Comparison of ENCODE assay signal across 29 mouse cellular contexts in genomic region chr11:87617606-87618005, GRCm38 (mm10). TPM values are rescaled to one million over a fixed set of nuclear protein-coding genes. Genes with fewer than 3 reads are reported as not detected.
DNase-seq lines count a peak whose midpoint lies in the region; ATAC-seq and TF ChIP-seq lines count a peak whose summit lies in the region.
"Had no signal": no experiment of that assay in that cellular context is flagged by ENCODE, and none has a peak within 500 bp of the region (broad histone marks: within the 10 kb centered on the region; RNA-seq: fewer than 3 reads in every experiment).

No protein-coding gene starts in this region.

- 96% methylated on average over 32 of the region's 32 CpGs for WGBS in intestine, embryonic 14.5 days
- 95% methylated on average over 32 of the region's 32 CpGs for WGBS in intestine, embryonic 16.5 days
- WGBS in midbrain, embryonic 11.5 days: 96% methylated on average over 29 of the region's 32 CpGs
- 94% methylated on average over 32 of the region's 32 CpGs for WGBS in midbrain, embryonic 15.5 days
- 94% methylated on average over 29 of the region's 32 CpGs for WGBS in hindbrain, embryonic 16.5 days
- WGBS in lung, postnatal 0 days: 95% methylated on average over 19 of the region's 32 CpGs

- H3K27ac ChIP-seq in intestine, embryonic 14.5 days (ENCODE audit: low read depth): no peak overlapping the region
- no peak overlapping the region for H3K27ac ChIP-seq in intestine, embryonic 16.5 days (ENCODE audit: low read length)
- H3K27ac ChIP-seq in midbrain, embryonic 11.5 days (ENCODE audit: low read depth, low read length): no peak overlapping the region
- no peak overlapping the region for H3K27ac ChIP-seq in midbrain, embryonic 15.5 days
- H3K27ac ChIP-seq in hindbrain, embryonic 16.5 days (ENCODE audit: low read depth, low read length): no peak overlapping the region
- H3K27ac ChIP-seq in lung, postnatal 0 days (ENCODE audit: low read length): no peak overlapping the region
- H3K27ac ChIP-seq: forebrain, embryonic 13.5 days; heart, adult 2 months; heart, embryonic 13.5 days; kidney, embryonic 15.5 days; neural tube, embryonic 12.5 days; stomach, embryonic 15.5 days had no signal

- TF ChIP-seq POLR2A in brain, embryonic 14.5 days (IDR thresholded peaks at IDR 0.05; ENCODE audit: borderline replicate concordance, extremely low read depth, insufficient read depth, insufficient read length, poor library complexity, severe bottlenecking): no peak

- H3K4me1 ChIP-seq in intestine, embryonic 14.5 days (replicated peaks; ENCODE audit: control insufficient read depth, insufficient read depth, low read length): no peaks in the 10 kb centered on the region
- no peaks in the 10 kb centered on the region for H3K4me1 ChIP-seq in intestine, embryonic 16.5 days (ENCODE audit: control insufficient read depth, insufficient read depth, low read length)
- no peaks in the 10 kb centered on the region for H3K4me1 ChIP-seq in midbrain, embryonic 11.5 days (ENCODE audit: control insufficient read depth, insufficient read depth, low read length)
- H3K4me1 ChIP-seq in midbrain, embryonic 15.5 days: no peaks in the 10 kb centered on the region
- no peaks in the 10 kb centered on the region for H3K4me1 ChIP-seq in hindbrain, embryonic 16.5 days (ENCODE audit: control insufficient read depth, insufficient read depth, low read depth, low read length)
- no peaks in the 10 kb centered on the region for H3K4me1 ChIP-seq in lung, postnatal 0 days (ENCODE audit: insufficient read depth, low read depth, low read length)
- H3K4me1 ChIP-seq: forebrain, embryonic 13.5 days; kidney, embryonic 15.5 days; neural tube, embryonic 12.5 days; stomach, embryonic 15.5 days had no signal

- no peak for TF ChIP-seq CTCF in brain, embryonic 14.5 days (IDR thresholded peaks at IDR 0.05; ENCODE audit: borderline replicate concordance, extremely low read depth, insufficient read depth, insufficient read length)
- TF ChIP-seq CTCF in lung, postnatal 0 days (IDR thresholded peaks at IDR 0.05): no peak

- H3K9me3 ChIP-seq in intestine, embryonic 14.5 days (ENCODE audit: control insufficient read depth, low read length): peaks cover 6% of the 10 kb centered on the region; the same call in 1 of the 2 replicates
- 0 out of 2 replicates have a peak, but pooled peaks cover 5% of the 10 kb centered on the region for H3K9me3 ChIP-seq in intestine, embryonic 16.5 days (ENCODE audit: control insufficient read depth, low read length)
- no peaks in the 10 kb centered on the region; the same call in 1 of the 2 replicates for H3K9me3 ChIP-seq in midbrain, embryonic 11.5 days (ENCODE audit: control insufficient read depth, low read length)
- no peaks in the 10 kb centered on the region for H3K9me3 ChIP-seq in midbrain, embryonic 15.5 days
- no peaks in the 10 kb centered on the region for H3K9me3 ChIP-seq in hindbrain, embryonic 16.5 days (ENCODE audit: control insufficient read depth, low read length)
- H3K9me3 ChIP-seq in lung, postnatal 0 days (ENCODE audit: low read length): no peaks in the 10 kb centered on the region
- H3K9me3 ChIP-seq: kidney, embryonic 15.5 days; stomach, embryonic 15.5 days had no signal

- no peak overlapping the region for H3K4me2 ChIP-seq in intestine, embryonic 14.5 days (ENCODE audit: low read length)
- H3K4me2 ChIP-seq in intestine, embryonic 16.5 days (ENCODE audit: low read depth, low read length): no peak overlapping the region
- H3K4me2 ChIP-seq in midbrain, embryonic 11.5 days: no peak overlapping the region
- no peak overlapping the region for H3K4me2 ChIP-seq in midbrain, embryonic 15.5 days
- no peak overlapping the region for H3K4me2 ChIP-seq in hindbrain, embryonic 16.5 days (ENCODE audit: low read length)
- H3K4me2 ChIP-seq in lung, postnatal 0 days (replicated peaks; ENCODE audit: low read depth, low read length): no peak overlapping the region
- H3K4me2 ChIP-seq: forebrain, embryonic 13.5 days; heart, embryonic 13.5 days; kidney, embryonic 15.5 days; neural tube, embryonic 12.5 days; stomach, embryonic 15.5 days had no signal

- H3K9ac ChIP-seq in intestine, embryonic 14.5 days (ENCODE audit: low read length): no peak overlapping the region
- no peak overlapping the region for H3K9ac ChIP-seq in intestine, embryonic 16.5 days (ENCODE audit: low read depth, low read length)
- H3K9ac ChIP-seq in midbrain, embryonic 11.5 days (ENCODE audit: low read length): no peak overlapping the region
- H3K9ac ChIP-seq in midbrain, embryonic 15.5 days: no peak overlapping the region
- H3K9ac ChIP-seq in hindbrain, embryonic 16.5 days (ENCODE audit: low read depth, low read length): no peak overlapping the region
- no peak overlapping the region for H3K9ac ChIP-seq in lung, postnatal 0 days (replicated peaks; ENCODE audit: low read depth)
- H3K9ac ChIP-seq: forebrain, embryonic 13.5 days; heart, embryonic 13.5 days; kidney, embryonic 15.5 days; neural tube, embryonic 12.5 days; stomach, embryonic 15.5 days had no signal

- H3K36me3 ChIP-seq in intestine, embryonic 14.5 days (ENCODE audit: control insufficient read depth, insufficient read depth, low read length): peaks cover 67% of the 10 kb centered on the region
- H3K36me3 ChIP-seq in intestine, embryonic 16.5 days (ENCODE audit: control insufficient read depth, insufficient read depth, low read length): peaks cover 43% of the 10 kb centered on the region
- H3K36me3 ChIP-seq in midbrain, embryonic 11.5 days (ENCODE audit: control insufficient read depth, insufficient read depth, low read length): peaks cover 45% of the 10 kb centered on the region
- H3K36me3 ChIP-seq in midbrain, embryonic 15.5 days (replicated peaks): peaks cover 53% of the 10 kb centered on the region
- H3K36me3 ChIP-seq in hindbrain, embryonic 16.5 days (ENCODE audit: control insufficient read depth, insufficient read depth, low read length): peaks cover 50% of the 10 kb centered on the region
- peaks cover 34% of the 10 kb centered on the region for H3K36me3 ChIP-seq in lung, postnatal 0 days (ENCODE audit: insufficient read depth, low read length)

- DNase-seq in intestine, embryonic 14.5 days (ENCODE audit: low spot score): peak; percentile 41
- peak; percentile 26 for DNase-seq in midbrain, embryonic 11.5 days (ENCODE audit: low spot score, missing footprints)
- DNase-seq in brain, embryonic 14.5 days (ENCODE audit: low read depth): peak; percentile 7
- DNase-seq in lung, postnatal 0 days (ENCODE audit: low spot score): no peak
- DNase-seq: adrenal gland, postnatal 10 days; cerebellum, adult 2 months; gastrocnemius, postnatal 36 days; heart, adult 2 months; heart, postnatal 14 days; kidney, postnatal 36 days; lung, adult 18-20 months; lung, postnatal 36 days; midbrain, embryonic 14.5 days had no signal

- ATAC-seq in intestine, embryonic 14.5 days (replicated peaks; ENCODE audit: low FRiP score, low TSS enrichment, low read depth): no peak
- no peak for ATAC-seq in intestine, embryonic 16.5 days
- no peak for ATAC-seq in midbrain, embryonic 11.5 days (ENCODE audit: low FRiP score)
- ATAC-seq in midbrain, embryonic 15.5 days (replicated peaks): no peak
- no peak for ATAC-seq in hindbrain, embryonic 16.5 days
- ATAC-seq in lung, postnatal 0 days: no peak
- ATAC-seq: activated CD4-positive, CD25-positive, alpha-beta regulatory T cell, adult 4 months; forebrain, embryonic 13.5 days; inflammation-experienced regulatory T-cells, adult 6 months; Patski had no signal

- H3K27me3 ChIP-seq in intestine, embryonic 14.5 days (replicated peaks; ENCODE audit: control insufficient read depth, insufficient read depth, low read length): no peaks in the 10 kb centered on the region
- H3K27me3 ChIP-seq in intestine, embryonic 16.5 days (replicated peaks; ENCODE audit: control insufficient read depth, insufficient read depth, low read length): no peaks in the 10 kb centered on the region
- no peaks in the 10 kb centered on the region for H3K27me3 ChIP-seq in midbrain, embryonic 11.5 days (ENCODE audit: control insufficient read depth, insufficient read depth, low read length)
- H3K27me3 ChIP-seq in midbrain, embryonic 15.5 days (replicated peaks): no peaks in the 10 kb centered on the region
- no peaks in the 10 kb centered on the region for H3K27me3 ChIP-seq in hindbrain, embryonic 16.5 days (replicated peaks; ENCODE audit: control insufficient read depth, insufficient read depth, low read length)
- no peaks in the 10 kb centered on the region for H3K27me3 ChIP-seq in lung, postnatal 0 days (replicated peaks; ENCODE audit: insufficient read depth, low read length)
- H3K27me3 ChIP-seq: forebrain, embryonic 13.5 days; heart, embryonic 13.5 days; kidney, embryonic 15.5 days; megakaryocyte, embryonic 14.5 days; neural tube, embryonic 12.5 days; Patski; stomach, embryonic 15.5 days had no signal

- TF ChIP-seq EP300 in lung, postnatal 0 days (IDR thresholded peaks at IDR 0.05): no peak

- H3K4me3 ChIP-seq in intestine, embryonic 14.5 days (ENCODE audit: low read depth, low read length): no peak overlapping the region
- no peak overlapping the region for H3K4me3 ChIP-seq in intestine, embryonic 16.5 days (ENCODE audit: low read length)
- no peak overlapping the region for H3K4me3 ChIP-seq in midbrain, embryonic 11.5 days (ENCODE audit: low read depth, low read length)
- H3K4me3 ChIP-seq in midbrain, embryonic 15.5 days: no peak overlapping the region
- H3K4me3 ChIP-seq in hindbrain, embryonic 16.5 days (ENCODE audit: low read length): no peak overlapping the region
- H3K4me3 ChIP-seq in lung, postnatal 0 days (ENCODE audit: low read depth, low read length): no peak overlapping the region
- H3K4me3 ChIP-seq: forebrain, embryonic 13.5 days; heart, adult 2 months; heart, embryonic 13.5 days; kidney, embryonic 15.5 days; megakaryocyte, embryonic 14.5 days; neural tube, embryonic 12.5 days; stomach, embryonic 15.5 days had no signal

RNA-seq across cellular contexts. Expression of gene Hsf5, which starts 0.6 kb away (rescaled TPM):
- 0.23 and 0.38 TPM in 2 replicates for polyA plus RNA-seq in intestine, embryonic 14.5 days (2014; fragmentation: Nextera tagmentation; extraction: Ambion mirVana)
- 0.15 and 0.17 TPM in 2 replicates for polyA plus RNA-seq in intestine, embryonic 16.5 days (2015; fragmentation: Nextera tagmentation; extraction: Ambion mirVana)
- polyA plus RNA-seq in midbrain, embryonic 11.5 days (2014; fragmentation: Nextera tagmentation; extraction: Ambion mirVana): 0.15 and 0.31 TPM in 2 replicates
- 0.37 and 0.61 TPM in 2 replicates for polyA plus RNA-seq in midbrain, embryonic 15.5 days (2015; fragmentation: Nextera tagmentation; extraction: Ambion mirVana)
- 0.23 and 0.26 TPM in 2 replicates for polyA plus RNA-seq in brain, embryonic 14.5 days (2012; rRNA removed)
- 0.34 and 0.45 TPM in 2 replicates for polyA plus RNA-seq in hindbrain, embryonic 16.5 days (2015; fragmentation: Nextera tagmentation; extraction: Ambion mirVana)
- polyA plus RNA-seq in lung, postnatal 0 days (2015; fragmentation: Nextera tagmentation; extraction: Ambion mirVana): 0.05 and 0.11 TPM in 2 replicates
- polyA plus RNA-seq: G1E had no signal

RNA-seq across cellular contexts. Expression of gene Mtmr4, which starts 25.6 kb away (rescaled TPM):
- polyA plus RNA-seq in intestine, embryonic 14.5 days (2014; fragmentation: Nextera tagmentation; extraction: Ambion mirVana): 35.3 and 36.2 TPM in 2 replicates
- polyA plus RNA-seq in intestine, embryonic 16.5 days (2015; fragmentation: Nextera tagmentation; extraction: Ambion mirVana): 26.1 and 31.3 TPM in 2 replicates
- 68.3 and 72.9 TPM in 2 replicates for polyA plus RNA-seq in midbrain, embryonic 11.5 days (2014; fragmentation: Nextera tagmentation; extraction: Ambion mirVana)
- polyA plus RNA-seq in midbrain, embryonic 15.5 days (2015; fragmentation: Nextera tagmentation; extraction: Ambion mirVana): 57.2 and 59.8 TPM in 2 replicates
- polyA plus RNA-seq in brain, embryonic 14.5 days (2012; rRNA removed): 72.7 and 80.3 TPM in 2 replicates
- 40.3 and 51.6 TPM in 2 replicates for polyA plus RNA-seq in hindbrain, embryonic 16.5 days (2015; fragmentation: Nextera tagmentation; extraction: Ambion mirVana)
- polyA plus RNA-seq in lung, postnatal 0 days (2015; fragmentation: Nextera tagmentation; extraction: Ambion mirVana): 9.4 and 13.3 TPM in 2 replicates

RNA-seq across cellular contexts. Expression of gene Rnf43, which starts 44.9 kb away (rescaled TPM):
- 18.9 and 22.2 TPM in 2 replicates for polyA plus RNA-seq in intestine, embryonic 14.5 days (2014; fragmentation: Nextera tagmentation; extraction: Ambion mirVana)
- 11.2 and 12.4 TPM in 2 replicates for polyA plus RNA-seq in intestine, embryonic 16.5 days (2015; fragmentation: Nextera tagmentation; extraction: Ambion mirVana)
- 0.61 and 2.0 TPM in 2 replicates for polyA plus RNA-seq in midbrain, embryonic 11.5 days (2014; fragmentation: Nextera tagmentation; extraction: Ambion mirVana)
- polyA plus RNA-seq in midbrain, embryonic 15.5 days (2015; fragmentation: Nextera tagmentation; extraction: Ambion mirVana): 0.83 and 1.2 TPM in 2 replicates
- polyA plus RNA-seq in brain, embryonic 14.5 days (2012; rRNA removed): 0.87 and 1.4 TPM in 2 replicates
- polyA plus RNA-seq in hindbrain, embryonic 16.5 days (2015; fragmentation: Nextera tagmentation; extraction: Ambion mirVana): 0.71 and 1.5 TPM in 2 replicates
- polyA plus RNA-seq in lung, postnatal 0 days (2015; fragmentation: Nextera tagmentation; extraction: Ambion mirVana): 4.6 and 6.6 TPM in 2 replicates

RNA-seq across cellular contexts. Expression of gene Sept4, which starts 48.9 kb away (rescaled TPM):
- 17.2 and 19.5 TPM in 2 replicates for polyA plus RNA-seq in intestine, embryonic 14.5 days (2014; fragmentation: Nextera tagmentation; extraction: Ambion mirVana)
- 30.6 and 31.4 TPM in 2 replicates for polyA plus RNA-seq in intestine, embryonic 16.5 days (2015; fragmentation: Nextera tagmentation; extraction: Ambion mirVana)
- 9.0 and 11.4 TPM in 2 replicates for polyA plus RNA-seq in midbrain, embryonic 11.5 days (2014; fragmentation: Nextera tagmentation; extraction: Ambion mirVana)
- polyA plus RNA-seq in midbrain, embryonic 15.5 days (2015; fragmentation: Nextera tagmentation; extraction: Ambion mirVana): 28.2 and 28.4 TPM in 2 replicates
- 17.0 and 19.4 TPM in 2 replicates for polyA plus RNA-seq in brain, embryonic 14.5 days (2012; rRNA removed)
- 43.4 and 47.7 TPM in 2 replicates for polyA plus RNA-seq in hindbrain, embryonic 16.5 days (2015; fragmentation: Nextera tagmentation; extraction: Ambion mirVana)
- polyA plus RNA-seq in lung, postnatal 0 days (2015; fragmentation: Nextera tagmentation; extraction: Ambion mirVana): 366 and 392 TPM in 2 replicates

RNA-seq across cellular contexts. Expression of gene Gm11492, which starts 51.2 kb away (rescaled TPM):
- not detected in 2 replicates for polyA plus RNA-seq in intestine, embryonic 14.5 days (2014; fragmentation: Nextera tagmentation; extraction: Ambion mirVana)
- not detected in 2 replicates for polyA plus RNA-seq in intestine, embryonic 16.5 days (2015; fragmentation: Nextera tagmentation; extraction: Ambion mirVana)
- polyA plus RNA-seq in midbrain, embryonic 11.5 days (2014; fragmentation: Nextera tagmentation; extraction: Ambion mirVana): not detected in 2 replicates
- not detected in 2 replicates for polyA plus RNA-seq in midbrain, embryonic 15.5 days (2015; fragmentation: Nextera tagmentation; extraction: Ambion mirVana)
- not detected in 2 replicates for polyA plus RNA-seq in brain, embryonic 14.5 days (2012; rRNA removed)
- polyA plus RNA-seq in hindbrain, embryonic 16.5 days (2015; fragmentation: Nextera tagmentation; extraction: Ambion mirVana): not detected in 2 replicates
- not detected in 2 replicates for polyA plus RNA-seq in lung, postnatal 0 days (2015; fragmentation: Nextera tagmentation; extraction: Ambion mirVana)
- polyA plus RNA-seq: activated CD4-positive, CD25-positive, alpha-beta regulatory T cell, adult 4 months; cerebellum, adult 2 months; embryonic facial prominence, embryonic 14.5 days; forebrain, embryonic 13.5 days; G1E; heart, embryonic 13.5 days; hindbrain, embryonic 11.5 days; inflammation-experienced regulatory T-cells, adult 6 months; kidney, embryonic 15.5 days; limb, embryonic 14.5 days; midbrain, embryonic 14.5 days; neural tube, embryonic 12.5 days; Patski; stomach, embryonic 15.5 days had no signal
